Mouse (Mus musculus) ovary, adult 18-20 months (tissue): ENCODE results near the gene Gcfc2.

ENCODE experiments used
- DNase-seq: peaks from one replicate; pipeline ENCODE4 v3.0.0; 2022; ENCODE audit warnings: low spot score, mixed read lengths

Gene Gcfc2

GRCm38 (mm10) chr6:81923523-81924142 lies at the start of gene Gcfc2:
Gene Gcfc2 (plus strand): TSS chr6:81923669.
- peak; percentile 87 for DNase-seq

GRCm38 (mm10) chr6:81895678-81896230 lies 27.7 kb upstream of the Gcfc2 start:
- DNase-seq, result no peak

GRCm38 (mm10) chr6:81910302-81910855 lies 13.1 kb upstream of the Gcfc2 start:
- no peak for DNase-seq

- no peak for DNase-seq
These were observed 12.2 kb upstream of the Gcfc2 start for GRCm38 (mm10) chr6:81911244-81911643.

GRCm38 (mm10) chr6:81911713-81912112 lies 11.8 kb upstream of the Gcfc2 start:
- DNase-seq, result no peak

GRCm38 (mm10) chr6:81912177-81912576 lies 11.3 kb upstream of the Gcfc2 start:
- no peak for DNase-seq

- no peak for DNase-seq
These were observed 835 bp downstream of the Gcfc2 start for GRCm38 (mm10) chr6:81924304-81924703.

GRCm38 (mm10) chr6:81929402-81929801 lies 5.9 kb downstream of the Gcfc2 start:
- DNase-seq, result no peak

- no peak for DNase-seq
These were observed 9.8 kb downstream of the Gcfc2 start for GRCm38 (mm10) chr6:81933281-81933680.

GRCm38 (mm10) chr6:81941718-81942117 lies 18.2 kb downstream of the Gcfc2 start:
- no peak for DNase-seq

- no peak for DNase-seq
These were observed 19.8 kb downstream of the Gcfc2 start for GRCm38 (mm10) chr6:81943281-81943680.

- DNase-seq, result no peak
These were observed 21.0 kb downstream of the Gcfc2 start for GRCm38 (mm10) chr6:81944432-81944831.

GRCm38 (mm10) chr6:81946906-81947305 lies 23.4 kb downstream of the Gcfc2 start:
- no peak for DNase-seq

- no peak for DNase-seq
These were observed 31.7 kb downstream of the Gcfc2 start for GRCm38 (mm10) chr6:81955133-81955532.

- no peak for DNase-seq
These were observed 32.9 kb downstream of the Gcfc2 start for GRCm38 (mm10) chr6:81956399-81956798.

- no peak for DNase-seq
These were observed 34.5 kb downstream of the Gcfc2 start for GRCm38 (mm10) chr6:81957992-81958391.

GRCm38 (mm10) chr6:81959866-81960265 lies 36.4 kb downstream of the Gcfc2 start:
- DNase-seq, result no peak

- DNase-seq, result no peak
These were observed 36.8 kb downstream of the Gcfc2 start for GRCm38 (mm10) chr6:81960284-81960683.

GRCm38 (mm10) chr6:81965296-81966067 lies 42.0 kb downstream of the Gcfc2 start, which contains the start of gene Mrpl19:
Gene Mrpl19 (minus strand): TSS chr6:81965958.
- DNase-seq, result peak; percentile 79

- no peak for DNase-seq
These were observed 42.6 kb downstream of the Gcfc2 start for GRCm38 (mm10) chr6:81966068-81966544.

- DNase-seq, result no peak
These were observed 47.7 kb downstream of the Gcfc2 start for GRCm38 (mm10) chr6:81971196-81971595.

GRCm38 (mm10) chr6:81972595-81972994 lies 49.1 kb downstream of the Gcfc2 start:
- DNase-seq, result no peak
